ENCODE assay signal across 11 mouse cellular contexts in the genomic region with DNA sequence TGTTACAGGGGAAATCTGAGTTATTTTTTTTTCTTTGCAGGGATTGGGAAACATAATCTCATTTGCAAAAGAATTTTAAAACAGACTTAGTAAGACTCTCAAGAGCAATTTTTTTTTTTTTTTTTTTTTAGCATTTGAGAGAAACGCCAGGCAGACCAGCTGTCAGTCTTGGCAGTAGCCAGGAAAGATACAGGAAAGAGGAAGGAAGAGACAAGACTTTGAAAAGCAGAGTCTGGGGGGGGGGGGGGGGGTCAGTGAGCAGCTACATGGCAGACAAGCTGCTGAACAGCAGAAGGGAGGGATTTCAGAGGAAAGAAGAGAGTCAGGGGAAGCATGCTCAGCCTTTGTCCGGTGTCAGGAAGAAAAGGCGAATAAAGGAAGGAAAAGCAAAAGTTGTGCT.
A peak's percentile ranks its signal among the peaks of the same experiment; 100 is the strongest.
DNase-seq lines count a peak whose midpoint lies in the region; ATAC-seq and TF ChIP-seq lines count a peak whose summit lies in the region.
"Had no signal": no experiment of that assay in that cellular context is flagged by ENCODE, and none has a peak within 500 bp of the region (broad histone marks: within the 10 kb centered on the region; RNA-seq: fewer than 3 reads in every experiment).

No protein-coding gene starts in this region.

- intact Hi-C loops in heart, postnatal 25 days (cut with DNase I) = no loop called here

- H3K4me3 ChIP-seq in forebrain, postnatal 0 days (ENCODE audit: low read depth, low read length) = no peak overlapping the region
- H3K4me3 ChIP-seq in liver, embryonic 13.5 days (replicated peaks) = no peak overlapping the region

- WGBS in forebrain, postnatal 0 days = 11% methylated on average over 3 of the region's 3 CpGs
- WGBS in liver, embryonic 13.5 days (ENCODE audit: insufficient replicate concordance) = 1% methylated on average over 3 of the region's 3 CpGs

- no peaks in the 10 kb centered on the region for H3K36me3 ChIP-seq in forebrain, postnatal 0 days (ENCODE audit: insufficient read depth)
- H3K36me3 ChIP-seq in liver, embryonic 13.5 days = no peaks in the 10 kb centered on the region

- peak; percentile 84 for DNase-seq in heart, adult 11 months
- no peak for DNase-seq in heart, postnatal 25 days (ENCODE audit: low spot score)
- DNase-seq in MEL-GATA-1-ER (ENCODE audit: extremely low read depth, low read depth) = peak; percentile 1
- DNase-seq in forebrain, postnatal 0 days = peak; percentile 77
- DNase-seq in liver, embryonic 13.5 days = no peak
- no peak for DNase-seq in thymus, postnatal 10 days (ENCODE audit: low spot score in 2 of 2)
- no peak for DNase-seq in ovary, adult 18-20 months (ENCODE audit: low spot score)
- DNase-seq: adrenal gland, postnatal 14 days; right cerebral cortex, postnatal 14 days had no signal

- H3K4me2 ChIP-seq in forebrain, postnatal 0 days (ENCODE audit: low read depth) = no peak overlapping the region
- H3K4me2 ChIP-seq in liver, embryonic 13.5 days = peak overlapping the region; percentile 38

- no peak overlapping the region for H3K9ac ChIP-seq in forebrain, postnatal 0 days
- peak overlapping the region; percentile 24; the same call in 1 of the 2 replicates for H3K9ac ChIP-seq in liver, embryonic 13.5 days

- peak; percentile 83 for ATAC-seq in forebrain, postnatal 0 days
- ATAC-seq in liver, embryonic 13.5 days (ENCODE audit: low read depth) = no peak
- ATAC-seq: CD4-positive, CD25-positive, alpha-beta regulatory T cell, adult 4 months; inflammation-experienced regulatory T-cells, adult 6 months had no signal

- H3K4me1 ChIP-seq in forebrain, postnatal 0 days (ENCODE audit: insufficient read depth) = no peaks in the 10 kb centered on the region
- peaks cover 54% of the 10 kb centered on the region for H3K4me1 ChIP-seq in liver, embryonic 13.5 days (replicated peaks)

- H3K9me3 ChIP-seq in forebrain, postnatal 0 days (ENCODE audit: low read length) = no peaks in the 10 kb centered on the region
- no peaks in the 10 kb centered on the region for H3K9me3 ChIP-seq in liver, embryonic 13.5 days (replicated peaks)

- no peak for TF ChIP-seq CTCF in forebrain, postnatal 0 days (IDR thresholded peaks at IDR 0.05; ENCODE audit: low read depth)

- H3K27ac ChIP-seq in forebrain, postnatal 0 days (ENCODE audit: low read depth, low read length) = 0 out of 2 replicates have a peak overlapping the region, but pooled peaks have one; percentile 22
- peak overlapping the region; percentile 47 for H3K27ac ChIP-seq in liver, embryonic 13.5 days

- H3K27me3 ChIP-seq in forebrain, postnatal 0 days (ENCODE audit: insufficient read depth, low read length) = no peaks in the 10 kb centered on the region
- no peaks in the 10 kb centered on the region for H3K27me3 ChIP-seq in liver, embryonic 13.5 days

Comparison
In these comparisons a context has a peak if more than half of its experiments do, and no peak if none do; other contexts are left out.
1. DNase-seq: peak in heart, adult 11 months (single experiment), MEL-GATA-1-ER (single experiment) and forebrain, postnatal 0 days (single experiment); none in heart, postnatal 25 days (single experiment), liver, embryonic 13.5 days (single experiment), thymus, postnatal 10 days (0 of 2) and ovary, adult 18-20 months (single experiment).